Mouse (Mus musculus): ENCODE data around the gene Tlr6.

Tlr6 gene

DNA sequence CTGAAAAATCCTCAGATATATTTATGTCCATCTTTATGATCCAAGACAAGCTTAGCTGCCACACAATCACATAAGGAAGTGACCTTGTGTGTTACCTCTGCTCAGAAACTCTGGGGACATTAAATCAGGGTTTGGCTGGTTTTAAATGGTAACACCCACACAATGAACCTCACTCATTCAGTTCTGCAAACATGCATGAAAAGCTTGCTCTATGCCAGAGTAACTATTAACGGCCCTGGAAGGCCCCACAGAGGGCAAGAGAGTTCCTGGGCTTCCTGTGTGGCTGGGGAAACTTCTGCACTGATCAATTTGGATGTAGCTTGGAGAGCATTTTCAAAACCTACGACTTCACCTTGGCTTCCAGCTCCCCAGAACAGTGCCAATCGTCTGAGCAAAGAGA is 27.7 kb downstream of the Tlr6 start:
- DNase-seq (ENCODE audit: low spot score), result no peak

DNA sequence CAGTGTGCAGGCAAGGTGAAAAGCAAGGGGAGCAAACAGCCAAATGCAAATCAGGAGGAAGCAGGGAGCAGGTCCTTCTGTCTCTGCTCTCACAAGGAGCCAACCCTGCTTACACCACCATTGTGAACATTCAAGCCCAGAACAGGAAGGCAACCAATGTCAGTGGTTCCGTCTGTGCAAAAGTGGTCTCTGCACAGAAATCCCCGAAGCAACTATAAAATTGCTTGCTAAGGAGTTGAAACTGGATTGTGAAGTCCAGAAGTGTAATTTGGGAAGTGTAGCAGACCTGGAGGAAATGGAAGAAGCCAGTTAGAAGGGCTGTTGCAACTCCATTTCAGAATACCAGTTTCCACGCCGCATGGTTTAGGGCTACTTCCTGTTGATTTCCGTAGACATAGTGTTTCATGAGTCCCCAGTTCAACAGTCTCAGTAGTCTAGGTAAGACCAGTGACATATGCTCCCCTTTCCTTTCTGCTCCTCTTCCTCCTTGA is 37.0 kb downstream of the Tlr6 start:
- no peak for DNase-seq (ENCODE audit: low spot score)

GRCm38 (mm10) chr5:64918616-64919597 is 41.0 kb downstream of the Tlr6 start:
- no peak for DNase-seq (ENCODE audit: low spot score)

GRCm38 (mm10) chr5:64917721-64918120 is 42.2 kb downstream of the Tlr6 start:
- DNase-seq (ENCODE audit: low spot score), result no peak

DNA sequence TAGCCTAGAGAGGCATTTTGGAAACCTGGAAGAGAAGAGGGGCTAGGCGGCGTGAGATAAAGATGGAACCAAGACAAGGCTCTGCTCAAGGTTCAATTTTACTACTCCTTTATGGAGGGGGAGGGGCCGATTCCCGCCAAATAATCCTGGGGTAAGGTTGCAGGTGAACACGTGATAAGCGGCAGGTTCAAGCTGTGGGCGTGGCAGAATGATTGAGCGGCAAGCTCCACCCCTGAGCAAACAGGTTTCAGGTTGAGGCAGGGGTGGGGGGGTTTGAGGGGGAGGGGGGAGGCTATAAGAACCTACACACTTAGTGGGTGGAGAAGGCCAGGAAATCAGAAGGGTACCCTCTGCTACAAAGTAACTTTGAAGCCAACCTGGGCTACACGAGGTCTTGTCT is 42.7 kb downstream of the Tlr6 start:
- DNase-seq (ENCODE audit: low spot score), result no peak

GRCm38 (mm10) chr5:64908585-64909284 is 51.2 kb downstream of the Tlr6 start:
- no peak for DNase-seq (ENCODE audit: low spot score)

DNA sequence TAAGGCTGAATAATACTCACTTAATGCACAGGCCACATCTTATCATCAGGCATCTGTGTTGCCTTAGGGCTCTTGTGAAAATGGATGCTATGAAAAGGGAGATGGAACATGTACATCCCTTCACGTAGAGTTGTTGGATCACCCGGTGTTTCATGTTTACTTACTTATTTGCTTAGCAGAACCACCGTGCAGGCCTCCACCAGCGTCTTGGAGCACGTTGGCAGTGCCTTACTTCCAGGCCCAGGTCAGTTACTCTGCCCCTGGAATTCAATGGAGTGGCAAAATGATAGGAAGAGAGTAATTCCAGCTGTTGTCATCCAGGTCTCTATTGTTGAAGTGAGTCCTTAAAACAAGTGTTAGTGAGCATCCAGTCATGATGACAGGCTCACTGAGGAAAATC is 52.0 kb downstream of the Tlr6 start:
- no peak for DNase-seq (ENCODE audit: low spot score)

DNA sequence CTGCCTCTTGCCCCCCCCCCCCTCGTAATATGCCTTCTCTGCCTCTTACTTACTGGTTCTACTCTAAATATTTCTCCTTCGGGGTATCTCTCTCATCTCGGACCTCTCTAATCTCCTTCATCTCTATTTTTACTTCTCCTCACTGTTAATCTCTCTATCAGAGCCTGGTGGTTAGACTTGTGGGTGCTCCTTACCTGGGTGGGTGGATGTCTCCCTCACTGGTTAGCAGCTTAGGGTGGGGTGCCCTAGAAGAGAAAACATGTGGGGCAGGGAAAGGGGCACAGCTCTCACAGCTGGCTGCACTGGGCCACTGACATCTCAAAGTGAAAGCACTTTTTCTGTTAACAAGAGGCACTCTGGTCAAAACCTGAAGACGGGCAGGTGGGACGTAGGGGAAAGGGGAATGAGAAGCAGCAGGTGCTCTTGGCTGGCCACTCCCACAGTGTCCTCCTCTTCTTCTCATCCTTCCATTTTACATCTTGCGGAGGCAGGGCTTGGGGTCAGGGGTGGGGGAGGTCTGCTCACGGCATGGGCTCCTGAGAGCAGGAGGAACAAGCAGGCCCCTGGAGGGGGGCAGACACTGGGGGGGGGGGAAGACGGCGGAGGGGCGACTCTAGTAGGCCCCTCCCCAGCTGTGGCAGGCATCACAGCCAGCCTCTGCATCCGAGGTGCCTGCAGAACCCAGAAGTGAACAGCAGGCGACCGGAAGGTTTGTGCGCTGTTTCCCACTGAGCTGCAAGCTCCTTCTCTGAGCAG is 54.2 kb downstream of the Tlr6 start:
- DNase-seq (ENCODE audit: low spot score), result no peak
